Mouse (Mus musculus): Measurements from ENCODE around the gene Ttc21a. TPM values are rescaled to one million over a fixed set of nuclear protein-coding genes. Genes with fewer than 3 reads are reported as not detected.

The Ttc21a gene
- polyA plus RNA-seq, 1 experiment = 0.56 TPM

GRCm38 (mm10) chr9:119899446-119899845, 38.0 kb upstream of the Ttc21a start:
- TF ChIP-seq CTCF (IDR thresholded peaks at IDR 0.05; ENCODE audit: borderline replicate concordance, insufficient read depth, low read depth, low read length) = no peak
- TF ChIP-seq POLR2A (IDR thresholded peaks at IDR 0.05; ENCODE audit: borderline replicate concordance, insufficient read depth, low read length) = no peak
- Histone ChIP-seq H3K27ac (ENCODE audit: insufficient read depth, low read length) (no peak overlapping the region), H3K4me1 (ENCODE audit: control insufficient read depth, insufficient read depth, low read length) (peaks cover 12% of the 10 kb centered on the region), H3K4me3 (replicated peaks; ENCODE audit: insufficient read depth, low read depth, low read length) (no peak overlapping the region), H3K27me3 (ENCODE audit: control insufficient read depth, insufficient read depth, low read length) (no peaks in the 10 kb centered on the region)
- DNase-seq = no peak
- 91% methylated on average over 2 of the region's 2 CpGs for WGBS

GRCm38 (mm10) chr9:119902410-119903151, 34.8 kb upstream of the Ttc21a start:
- 89% methylated on average over 11 of the region's 12 CpGs for whole genome bisulfite sequencing
- no peak for DNase-seq
- no peaks in the 10 kb centered on the region for H3K27me3 ChIP-seq (ENCODE audit: control insufficient read depth, insufficient read depth, low read length)

GRCm38 (mm10) chr9:119908708-119909107, 28.7 kb upstream of the Ttc21a start:
- Histone ChIP-seq H3K27ac (ENCODE audit: insufficient read depth, low read length) (no peak overlapping the region), H3K4me1 (ENCODE audit: control insufficient read depth, insufficient read depth, low read length) (no peaks in the 10 kb centered on the region), H3K4me3 (replicated peaks; ENCODE audit: insufficient read depth, low read depth, low read length) (no peak overlapping the region), H3K27me3 (ENCODE audit: control insufficient read depth, insufficient read depth, low read length) (no peaks in the 10 kb centered on the region)
- WGBS = 96% methylated on average over 3 of the region's 3 CpGs
- no peak for TF ChIP-seq CTCF (IDR thresholded peaks at IDR 0.05; ENCODE audit: borderline replicate concordance, insufficient read depth, low read depth, low read length)
- no peak for TF ChIP-seq POLR2A (IDR thresholded peaks at IDR 0.05; ENCODE audit: borderline replicate concordance, insufficient read depth, low read length)
- DNase-seq = no peak

More at GRCm38 (mm10) chr9:119902410-119903151, 34.8 kb upstream of the Ttc21a start:
- H3K4me1 ChIP-seq (ENCODE audit: control insufficient read depth, insufficient read depth, low read length) = peaks cover 7% of the 10 kb centered on the region
- H3K4me3 ChIP-seq (replicated peaks; ENCODE audit: insufficient read depth, low read depth, low read length) = no peak overlapping the region
- H3K27ac ChIP-seq (ENCODE audit: insufficient read depth, low read length) = no peak overlapping the region
- TF ChIP-seq CTCF (IDR thresholded peaks at IDR 0.05; ENCODE audit: borderline replicate concordance, insufficient read depth, low read depth, low read length) (no peak), POLR2A (IDR thresholded peaks at IDR 0.05; ENCODE audit: borderline replicate concordance, insufficient read depth, low read length) (no peak)

GRCm38 (mm10) chr9:119909931-119910330, 27.5 kb upstream of the Ttc21a start:
- no peak for DNase-seq
- TF ChIP-seq POLR2A (IDR thresholded peaks at IDR 0.05; ENCODE audit: borderline replicate concordance, insufficient read depth, low read length) (no peak), CTCF (IDR thresholded peaks at IDR 0.05; ENCODE audit: borderline replicate concordance, insufficient read depth, low read depth, low read length) (no peak)

GRCm38 (mm10) chr9:119913087-119913838, 24.1 kb upstream of the Ttc21a start:
- no peak for DNase-seq
- WGBS = 61% methylated on average over 13 of the region's 13 CpGs
- Histone ChIP-seq H3K4me3 (replicated peaks; ENCODE audit: insufficient read depth, low read depth, low read length) (no peak overlapping the region), H3K27me3 (ENCODE audit: control insufficient read depth, insufficient read depth, low read length) (no peaks in the 10 kb centered on the region), H3K4me1 (ENCODE audit: control insufficient read depth, insufficient read depth, low read length) (no peaks in the 10 kb centered on the region), H3K27ac (ENCODE audit: insufficient read depth, low read length) (no peak overlapping the region)
- TF ChIP-seq POLR2A (IDR thresholded peaks at IDR 0.05; ENCODE audit: borderline replicate concordance, insufficient read depth, low read length) (no peak), CTCF (IDR thresholded peaks at IDR 0.05; ENCODE audit: borderline replicate concordance, insufficient read depth, low read depth, low read length) (peak; percentile 0; the same call in 1 of the 2 replicates)

More at GRCm38 (mm10) chr9:119909931-119910330, 27.5 kb upstream of the Ttc21a start:
- no peaks in the 10 kb centered on the region for H3K27me3 ChIP-seq (ENCODE audit: control insufficient read depth, insufficient read depth, low read length)
- H3K27ac ChIP-seq (ENCODE audit: insufficient read depth, low read length) = no peak overlapping the region
- WGBS = 73% methylated on average over 3 of the region's 3 CpGs
- no peaks in the 10 kb centered on the region for H3K4me1 ChIP-seq (ENCODE audit: control insufficient read depth, insufficient read depth, low read length)
- H3K4me3 ChIP-seq (replicated peaks; ENCODE audit: insufficient read depth, low read depth, low read length) = no peak overlapping the region

GRCm38 (mm10) chr9:119919858-119920257, 17.5 kb upstream of the Ttc21a start:
- no peaks in the 10 kb centered on the region for H3K27me3 ChIP-seq (ENCODE audit: control insufficient read depth, insufficient read depth, low read length)
- no peaks in the 10 kb centered on the region for H3K4me1 ChIP-seq (ENCODE audit: control insufficient read depth, insufficient read depth, low read length)
- no peak for TF ChIP-seq POLR2A (IDR thresholded peaks at IDR 0.05; ENCODE audit: borderline replicate concordance, insufficient read depth, low read length)
- no peak for TF ChIP-seq CTCF (IDR thresholded peaks at IDR 0.05; ENCODE audit: borderline replicate concordance, insufficient read depth, low read depth, low read length)
- 88% methylated on average over 1 of the region's 1 CpGs for WGBS
- no peak overlapping the region for H3K27ac ChIP-seq (ENCODE audit: insufficient read depth, low read length)
- H3K4me3 ChIP-seq (replicated peaks; ENCODE audit: insufficient read depth, low read depth, low read length) = no peak overlapping the region
- no peak for DNase-seq

GRCm38 (mm10) chr9:119923462-119923861, 13.9 kb upstream of the Ttc21a start:
- 92% methylated on average over 4 of the region's 4 CpGs for WGBS
- no peak for DNase-seq
- TF ChIP-seq POLR2A (IDR thresholded peaks at IDR 0.05; ENCODE audit: borderline replicate concordance, insufficient read depth, low read length) (no peak), CTCF (IDR thresholded peaks at IDR 0.05; ENCODE audit: borderline replicate concordance, insufficient read depth, low read depth, low read length) (no peak)

More at GRCm38 (mm10) chr9:119923462-119923861, 13.9 kb upstream of the Ttc21a start:
- Histone ChIP-seq H3K27ac (ENCODE audit: insufficient read depth, low read length) (no peak overlapping the region), H3K4me1 (ENCODE audit: control insufficient read depth, insufficient read depth, low read length) (no peaks in the 10 kb centered on the region), H3K27me3 (ENCODE audit: control insufficient read depth, insufficient read depth, low read length) (no peaks in the 10 kb centered on the region), H3K4me3 (replicated peaks; ENCODE audit: insufficient read depth, low read depth, low read length) (no peak overlapping the region)

Measured in cerebellum, adult 2 months (tissue).